Mouse (Mus musculus): Measurements from ENCODE around the gene Mrpl38.
"Not testable (repeated sequence)": the region's sequence is repeated elsewhere in the genome, so short reads cannot be mapped to it uniquely, and the experiment has no call there.

Gene Mrpl38

GRCm38 (mm10) chr11:116093771-116094565 is 44.7 kb downstream of the Mrpl38 start:
- no peak for DNase-seq (ENCODE audit: low spot score)

- DNase-seq (ENCODE audit: low spot score): not testable (repeated sequence)
Observed at GRCm38 (mm10) chr11:116092959-116093358, 45.7 kb downstream of the Mrpl38 start.

- no peak for DNase-seq (ENCODE audit: low spot score)
Observed at GRCm38 (mm10) chr11:116091591-116091990, 47.1 kb downstream of the Mrpl38 start.

GRCm38 (mm10) chr11:116089545-116089944 is 49.1 kb downstream of the Mrpl38 start:
- DNase-seq (ENCODE audit: low spot score): no peak

DNA sequence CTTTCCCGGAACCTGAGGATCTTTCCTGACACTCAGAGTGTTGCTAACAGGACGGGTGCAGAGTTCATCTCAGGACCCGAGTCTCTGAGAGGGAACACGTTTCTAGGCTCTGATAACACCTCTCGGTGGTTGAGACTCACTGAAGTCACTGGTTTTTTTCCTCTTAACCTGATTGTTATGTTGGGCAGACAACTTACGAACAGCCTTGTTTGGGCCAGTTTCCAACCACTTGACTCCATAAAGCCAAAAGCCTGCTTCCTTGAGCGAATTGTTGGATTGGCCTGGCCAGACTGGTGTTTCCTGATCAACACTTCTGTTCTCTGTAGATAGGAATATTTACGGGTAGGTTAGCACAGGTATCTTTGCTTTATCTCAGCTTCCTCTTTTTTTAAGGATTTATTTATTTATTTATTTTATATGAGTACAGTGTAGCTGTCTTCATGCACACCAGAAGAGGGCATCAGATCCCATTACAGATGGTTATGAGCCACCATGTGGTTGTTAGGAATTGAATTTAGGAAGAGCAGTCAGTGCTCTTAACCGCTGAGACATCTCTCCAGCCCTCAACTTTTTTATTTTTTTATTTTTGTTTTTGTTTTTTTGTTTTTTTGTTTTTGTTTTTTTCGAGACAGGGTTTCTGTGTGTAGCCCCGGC is 49.8 kb downstream of the Mrpl38 start:
- DNase-seq (ENCODE audit: low spot score): no peak

DNA sequence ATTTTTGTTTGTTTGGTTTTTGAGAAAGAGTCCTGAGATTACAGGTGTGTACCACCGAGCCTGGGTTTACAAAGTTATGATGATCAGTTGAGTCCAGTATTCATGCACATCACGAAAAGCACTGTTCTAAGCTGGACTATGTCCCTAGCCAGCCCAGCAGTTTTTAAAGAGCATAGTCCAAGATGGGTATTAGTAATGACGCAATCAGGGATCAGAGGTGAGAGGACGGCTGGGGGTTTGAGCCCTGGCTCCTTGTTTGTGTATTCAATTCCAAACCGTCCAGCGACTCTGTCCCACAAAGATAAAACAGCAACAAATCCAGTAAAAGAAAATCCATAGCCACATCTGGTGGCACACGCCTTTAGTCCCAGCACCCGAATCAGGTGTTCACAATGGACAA is 50.5 kb downstream of the Mrpl38 start:
- no peak for DNase-seq (ENCODE audit: low spot score)

DNA sequence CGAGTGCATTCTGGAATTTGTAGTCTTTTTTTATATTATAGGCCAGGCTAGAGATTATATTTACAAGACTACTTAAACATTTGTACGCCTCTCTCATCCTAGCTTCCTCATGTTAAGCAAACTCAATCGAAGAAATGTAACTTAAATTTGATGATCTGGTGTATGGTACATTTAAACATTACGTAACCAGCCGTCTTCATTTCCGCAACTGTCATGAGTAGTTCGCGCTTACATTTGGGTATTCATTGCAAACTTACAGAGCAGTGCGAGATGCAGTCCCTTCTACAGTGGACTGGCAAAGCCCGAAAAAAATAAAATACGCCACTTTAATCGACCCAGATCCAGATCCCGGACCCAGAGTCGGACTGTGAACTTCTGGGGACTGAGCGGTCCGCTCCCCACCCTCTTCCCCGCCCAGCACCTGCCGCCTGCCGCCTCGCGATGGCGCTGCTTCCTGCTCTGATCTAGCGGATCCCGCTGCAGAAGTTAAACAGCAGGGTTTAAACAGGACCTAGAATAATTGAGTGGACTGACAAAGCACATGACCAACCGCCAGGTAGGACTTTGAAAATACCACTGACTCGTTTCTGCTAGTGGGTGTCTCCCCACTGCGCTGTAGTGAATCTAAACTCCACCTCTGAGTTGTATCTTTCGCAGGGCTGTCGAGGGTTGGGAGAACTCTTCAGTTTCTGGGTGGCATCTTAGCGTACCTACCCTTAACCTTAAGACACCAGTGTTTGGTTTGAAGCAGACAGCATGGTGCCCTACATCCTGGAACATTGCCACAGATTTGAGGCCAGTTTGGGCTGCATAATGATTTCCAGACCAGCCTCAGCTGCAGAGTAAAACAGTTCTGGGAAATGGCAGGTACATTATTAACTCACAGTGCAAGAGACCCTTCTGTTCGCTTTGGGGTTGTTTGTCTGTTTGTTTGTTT is 51.2 kb downstream of the Mrpl38 start:
- DNase-seq (ENCODE audit: low spot score): peak; percentile 79

- DNase-seq (ENCODE audit: low spot score): peak; percentile 99
Observed at GRCm38 (mm10) chr11:116086258-116087193, 52.1 kb downstream of the Mrpl38 start, which contains the start of gene Wbp2. Gene Wbp2 (minus strand): TSS chr11:116086995.

- DNase-seq (ENCODE audit: low spot score): no peak
Observed at GRCm38 (mm10) chr11:116084166-116084565, 54.5 kb downstream of the Mrpl38 start.

DNA sequence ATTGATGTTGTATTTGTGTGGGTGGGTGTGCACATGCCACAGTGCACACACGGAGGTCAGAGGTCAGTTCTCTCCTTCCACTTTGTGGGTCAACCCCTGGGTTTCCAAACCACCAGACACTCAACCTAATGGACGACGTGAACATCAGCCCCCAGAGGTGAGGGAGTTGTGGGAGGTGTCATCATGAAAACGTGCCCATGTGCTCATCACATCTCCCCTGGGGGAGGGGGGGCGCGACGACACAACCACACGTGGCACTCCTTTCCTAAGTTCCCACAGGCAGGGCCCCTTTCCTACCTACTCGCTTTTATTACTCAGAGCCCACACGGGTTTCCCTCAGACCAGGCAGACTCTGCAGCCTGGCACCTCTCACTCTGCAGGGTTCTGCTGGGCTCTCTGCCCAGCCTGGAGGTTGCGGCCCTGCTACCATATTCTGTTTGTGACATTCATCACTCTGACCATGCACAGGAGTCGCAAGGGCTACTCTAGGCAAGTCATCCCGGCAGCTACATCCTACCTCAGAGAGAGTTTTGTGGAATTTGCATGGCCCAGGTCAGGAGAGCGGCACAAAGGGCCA is 55.5 kb downstream of the Mrpl38 start:
- no peak for DNase-seq (ENCODE audit: low spot score)

Measured in testis, postnatal 14 days (tissue).